8 mouse cellular contexts compared by ENCODE assay signal in genomic region chr12:112184390-112184789, GRCm38 (mm10). TPM values are rescaled to one million over a fixed set of nuclear protein-coding genes. Genes with fewer than 3 reads are reported as not detected.
A peak's percentile ranks its signal among the peaks of the same experiment; 100 is the strongest.
DNase-seq lines count a peak whose midpoint lies in the region; ATAC-seq and TF ChIP-seq lines count a peak whose summit lies in the region.
"Had no signal": no experiment of that assay in that cellular context is flagged by ENCODE, and none has a peak within 500 bp of the region (broad histone marks: within the 10 kb centered on the region; RNA-seq: fewer than 3 reads in every experiment).

No protein-coding gene starts in this region.

- peaks cover 10% of the 10 kb centered on the region for H3K36me3 ChIP-seq in embryonic facial prominence, embryonic 14.5 days (ENCODE audit: control insufficient read depth, insufficient read depth, low read length)
- no peaks in the 10 kb centered on the region for H3K36me3 ChIP-seq in heart, postnatal 0 days (replicated peaks; ENCODE audit: control insufficient read depth, insufficient read depth, low read length)
- H3K36me3 ChIP-seq in limb, embryonic 11.5 days (ENCODE audit: control insufficient read depth, insufficient read depth, low read length) = peaks cover under 1% of the 10 kb centered on the region; the same call in 1 of the 2 replicates
- peaks cover 2% of the 10 kb centered on the region for H3K36me3 ChIP-seq in midbrain, embryonic 16.5 days (ENCODE audit: control insufficient read depth, insufficient read depth, low read length)

- no peaks in the 10 kb centered on the region for H3K27me3 ChIP-seq in embryonic facial prominence, embryonic 14.5 days (replicated peaks; ENCODE audit: control insufficient read depth, insufficient read depth, low read length)
- H3K27me3 ChIP-seq in heart, postnatal 0 days (ENCODE audit: control insufficient read depth, insufficient read depth, low read length) = no peaks in the 10 kb centered on the region
- H3K27me3 ChIP-seq in limb, embryonic 11.5 days (ENCODE audit: control insufficient read depth, insufficient read depth, low read length) = no peaks in the 10 kb centered on the region
- H3K27me3 ChIP-seq in midbrain, embryonic 16.5 days (ENCODE audit: control insufficient read depth, insufficient read depth, low read depth, low read length) = no peaks in the 10 kb centered on the region

- peak; percentile 59 for TF ChIP-seq EP300 in heart, postnatal 0 days (IDR thresholded peaks at IDR 0.05; ENCODE audit: low read depth)

- H3K4me3 ChIP-seq in embryonic facial prominence, embryonic 14.5 days (ENCODE audit: low read depth, low read length) = no peak overlapping the region
- H3K4me3 ChIP-seq in heart, postnatal 0 days (ENCODE audit: low read depth, low read length) = no peak overlapping the region
- no peak overlapping the region for H3K4me3 ChIP-seq in limb, embryonic 11.5 days (ENCODE audit: low read depth, low read length)
- no peak overlapping the region for H3K4me3 ChIP-seq in midbrain, embryonic 16.5 days (ENCODE audit: low read depth, low read length)

- 0 out of 2 replicates have a peak, but pooled peaks have one; percentile 24 for ATAC-seq in embryonic facial prominence, embryonic 14.5 days (ENCODE audit: low read depth)
- ATAC-seq in heart, postnatal 0 days (ENCODE audit: insufficient read depth, low read depth) = peak; percentile 84
- ATAC-seq in limb, embryonic 11.5 days (ENCODE audit: insufficient number of reproducible peaks, low FRiP score, low TSS enrichment, low read depth) = peak; percentile 42; the same call in 1 of the 2 replicates
- ATAC-seq in midbrain, embryonic 16.5 days = no peak

- peak overlapping the region; percentile 63 for H3K27ac ChIP-seq in embryonic facial prominence, embryonic 14.5 days (replicated peaks; ENCODE audit: low read depth, low read length)
- H3K27ac ChIP-seq in heart, postnatal 0 days (ENCODE audit: low read depth) = peak overlapping the region; percentile 89
- H3K27ac ChIP-seq in limb, embryonic 11.5 days (replicated peaks; ENCODE audit: low read depth, low read length) = peak overlapping the region; percentile 42; the same call in 1 of the 2 replicates
- H3K27ac ChIP-seq in midbrain, embryonic 16.5 days (ENCODE audit: low read length) = peak overlapping the region; percentile 50; the same call in 1 of the 2 replicates

- peak; percentile 70 for DNase-seq in adrenal gland, postnatal 10 days
- DNase-seq in embryonic facial prominence, embryonic 14.5 days (ENCODE audit: low spot score) = peak; percentile 83
- DNase-seq in heart, postnatal 0 days (ENCODE audit: low spot score) = peak; percentile 81
- peak; percentile 61 for DNase-seq in limb, embryonic 11.5 days (ENCODE audit: low spot score)
- no peak for DNase-seq in cerebellum, adult 9-10 months
- DNase-seq in right cerebral cortex, postnatal 14 days = no peak

- peak; percentile 30 for TF ChIP-seq CTCF in heart, postnatal 0 days (IDR thresholded peaks at IDR 0.05; ENCODE audit: low read depth)

- peak overlapping the region; percentile 34; the same call in 1 of the 2 replicates for H3K9ac ChIP-seq in embryonic facial prominence, embryonic 14.5 days (ENCODE audit: low read depth, low read length)
- no peak overlapping the region for H3K9ac ChIP-seq in heart, postnatal 0 days (replicated peaks; ENCODE audit: low read depth, low read length)
- H3K9ac ChIP-seq in limb, embryonic 11.5 days (ENCODE audit: low read length) = no peak overlapping the region; the same call in 1 of the 2 replicates
- 0 out of 2 replicates have a peak overlapping the region, but pooled peaks have one; percentile 14 for H3K9ac ChIP-seq in midbrain, embryonic 16.5 days (ENCODE audit: low read depth, low read length)

- no peaks in the 10 kb centered on the region for H3K9me3 ChIP-seq in embryonic facial prominence, embryonic 14.5 days (ENCODE audit: control insufficient read depth, low read length)
- no peaks in the 10 kb centered on the region for H3K9me3 ChIP-seq in heart, postnatal 0 days (replicated peaks; ENCODE audit: control insufficient read depth, low read length)
- H3K9me3 ChIP-seq in limb, embryonic 11.5 days (ENCODE audit: control insufficient read depth, low read length) = no peaks in the 10 kb centered on the region
- H3K9me3 ChIP-seq in midbrain, embryonic 16.5 days (replicated peaks; ENCODE audit: control insufficient read depth, low read length, poor library complexity, severe bottlenecking) = no peaks in the 10 kb centered on the region

- H3K4me2 ChIP-seq in embryonic facial prominence, embryonic 14.5 days (ENCODE audit: low read depth, low read length) = no peak overlapping the region
- H3K4me2 ChIP-seq in heart, postnatal 0 days (ENCODE audit: low read depth, low read length) = no peak overlapping the region
- H3K4me2 ChIP-seq in limb, embryonic 11.5 days (ENCODE audit: low read depth, severe bottlenecking) = no peak overlapping the region
- H3K4me2 ChIP-seq in midbrain, embryonic 16.5 days (ENCODE audit: low read length) = no peak overlapping the region

- 26% methylated on average over 3 of the region's 3 CpGs for WGBS in embryonic facial prominence, embryonic 14.5 days
- WGBS in heart, postnatal 0 days = 24% methylated on average over 3 of the region's 3 CpGs
- 26% methylated on average over 3 of the region's 3 CpGs for WGBS in limb, embryonic 11.5 days
- 51% methylated on average over 3 of the region's 3 CpGs for whole genome bisulfite sequencing in midbrain, embryonic 16.5 days

- H3K4me1 ChIP-seq in embryonic facial prominence, embryonic 14.5 days (ENCODE audit: control insufficient read depth, insufficient read depth, low read length) = peaks cover 26% of the 10 kb centered on the region
- peaks cover 4% of the 10 kb centered on the region; the same call in 1 of the 2 replicates for H3K4me1 ChIP-seq in heart, postnatal 0 days (ENCODE audit: control insufficient read depth, insufficient read depth)
- H3K4me1 ChIP-seq in limb, embryonic 11.5 days (ENCODE audit: control insufficient read depth, insufficient read depth, low read length) = peaks cover 15% of the 10 kb centered on the region
- H3K4me1 ChIP-seq in midbrain, embryonic 16.5 days (ENCODE audit: control insufficient read depth, insufficient read depth, low read length) = peaks cover 5% of the 10 kb centered on the region

RNA-seq across cellular contexts. Expression of gene Kif26a, which starts 38.4 kb away (rescaled TPM):
- total RNA-seq in adrenal gland, postnatal 10 days (2021) = 10 to 100 TPM; 20.0 to 25.4 TPM
- polyA plus RNA-seq in embryonic facial prominence, embryonic 14.5 days (2014; fragmentation: Nextera tagmentation; extraction: Ambion mirVana) = 4.0 TPM in 2 replicates
- total RNA-seq in heart, postnatal 0 days (2014; rRNA removed; ENCODE audit: low replicate concordance) = 26.0 and 53.0 TPM in 2 replicates
- polyA plus RNA-seq in heart, postnatal 0 days (2015; fragmentation: Nextera tagmentation; extraction: Ambion mirVana) = 1.9 and 2.8 TPM in 2 replicates
- 2.8 and 3.5 TPM in 2 replicates for polyA plus RNA-seq in limb, embryonic 11.5 days (2014; fragmentation: Nextera tagmentation; extraction: Ambion mirVana)
- polyA plus RNA-seq in midbrain, embryonic 16.5 days (2015; fragmentation: Nextera tagmentation; extraction: Ambion mirVana) = 4.7 and 6.2 TPM in 2 replicates
- total RNA-seq: neutrophil, adult 5-6 weeks had no signal

Comparison
In these comparisons a context has a peak if more than half of its experiments do, and no peak if none do; other contexts are left out.
1. DNase-seq: peak in adrenal gland, postnatal 10 days (single experiment), embryonic facial prominence, embryonic 14.5 days (single experiment), heart, postnatal 0 days (single experiment) and limb, embryonic 11.5 days (single experiment); none in cerebellum, adult 9-10 months (single experiment) and right cerebral cortex, postnatal 14 days (single experiment).
2. H3K9ac ChIP-seq: peak in embryonic facial prominence, embryonic 14.5 days (single experiment) and midbrain, embryonic 16.5 days (single experiment); none in heart, postnatal 0 days (single experiment) and limb, embryonic 11.5 days (single experiment).
3. Peak in every context shown above with its lines, with median percentiles within 50 percentile points of each other: H3K27ac ChIP-seq.